Mouse (Mus musculus) urinary bladder, postnatal 14 days (tissue): ENCODE results near the gene Lcn9.

Experiments
- DNase-seq: peaks from one replicate; pipeline ENCODE4 v3.0.0; 2021; ENCODE audit warnings: low spot score

Lcn9 gene

GRCm38 (mm10) chr2:25847226-25847625 lies 24.3 kb downstream of the Lcn9 start, which contains the start of gene Sohlh1:
Gene Sohlh1, minus strand, starts transcription at chr2:25847248.
- no peak for DNase-seq

GRCm38 (mm10) chr2:25850330-25850729 lies 27.4 kb downstream of the Lcn9 start:
- peak; percentile 49 for DNase-seq

GRCm38 (mm10) chr2:25852626-25853025 lies 29.7 kb downstream of the Lcn9 start:
- DNase-seq, result peak; percentile 63

DNA sequence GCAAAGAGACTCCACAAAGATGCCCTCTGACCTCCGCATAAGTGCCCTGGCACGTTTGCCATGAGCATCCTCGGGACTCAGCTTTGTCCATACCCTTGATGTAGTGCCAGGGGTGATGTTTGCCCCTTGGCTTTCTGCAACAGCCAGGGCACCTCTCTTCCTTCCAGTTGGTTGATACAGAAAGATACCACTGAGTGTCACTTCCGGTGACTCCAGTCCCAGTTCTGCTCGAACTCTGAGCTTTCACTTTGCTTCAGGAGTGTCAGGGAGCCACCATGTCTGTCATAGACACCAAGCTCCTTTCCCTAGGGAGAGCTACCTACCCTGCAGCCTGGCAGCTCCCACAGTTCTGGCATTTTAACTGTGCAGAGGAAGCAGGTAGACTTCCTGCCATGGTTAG lies 31.0 kb downstream of the Lcn9 start:
- DNase-seq, result no peak

GRCm38 (mm10) chr2:25859891-25860290 lies 36.9 kb downstream of the Lcn9 start:
- no peak for DNase-seq

DNA sequence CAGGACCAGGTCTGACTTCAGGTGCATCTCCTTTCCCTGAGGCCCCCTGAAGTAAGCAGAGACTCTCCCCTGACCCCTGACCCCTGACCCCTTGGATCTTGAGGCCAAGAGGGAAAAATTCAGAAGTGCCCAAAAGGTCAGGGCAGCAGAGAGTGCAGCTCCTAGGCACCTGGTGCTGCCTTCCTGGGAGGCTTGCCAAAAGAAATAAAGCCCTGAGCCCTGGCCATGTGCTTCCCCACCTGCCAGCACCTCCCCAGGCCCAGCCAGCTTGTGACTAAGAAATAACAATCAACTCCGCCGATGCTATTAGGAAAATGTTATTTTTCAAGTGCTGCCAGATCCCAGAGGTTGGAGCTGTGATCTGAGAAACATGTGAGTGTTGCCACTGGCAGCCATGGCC lies 39.1 kb downstream of the Lcn9 start:
- no peak for DNase-seq

DNA sequence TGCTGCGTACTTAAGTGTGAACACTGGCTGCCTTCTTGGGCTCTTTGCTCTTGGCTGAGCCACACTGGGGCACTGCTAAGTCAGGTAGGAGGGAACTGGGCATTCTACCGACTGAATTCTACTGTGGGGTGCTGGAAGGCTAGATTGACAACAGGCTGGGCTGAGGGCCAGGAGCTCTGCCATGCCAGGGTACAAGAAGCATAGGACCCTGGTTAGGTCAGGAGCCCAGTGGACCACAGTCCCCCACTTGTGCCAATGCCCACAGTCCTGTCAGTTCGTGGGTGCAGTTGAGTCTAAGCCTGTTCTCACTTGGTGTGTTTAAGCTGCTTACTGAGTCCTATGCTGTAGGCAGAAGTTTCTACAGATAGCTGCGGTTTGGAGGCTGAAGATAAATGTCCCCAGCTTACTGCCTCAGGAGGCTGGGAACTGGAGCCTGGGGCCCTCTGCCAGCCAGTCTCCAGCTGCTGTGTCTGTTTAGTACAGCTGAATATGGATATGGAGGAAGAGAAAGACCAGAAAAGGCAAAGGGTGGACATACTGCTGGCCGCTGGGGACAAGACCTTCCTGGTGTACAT lies 39.8 kb downstream of the Lcn9 start:
- no peak for DNase-seq

GRCm38 (mm10) chr2:25863337-25864131 lies 40.6 kb downstream of the Lcn9 start, which contains the start of gene Kcnt1:
Gene Kcnt1, plus strand, starts transcription at chr2:25863734.
- DNase-seq, result peak; percentile 39

DNA sequence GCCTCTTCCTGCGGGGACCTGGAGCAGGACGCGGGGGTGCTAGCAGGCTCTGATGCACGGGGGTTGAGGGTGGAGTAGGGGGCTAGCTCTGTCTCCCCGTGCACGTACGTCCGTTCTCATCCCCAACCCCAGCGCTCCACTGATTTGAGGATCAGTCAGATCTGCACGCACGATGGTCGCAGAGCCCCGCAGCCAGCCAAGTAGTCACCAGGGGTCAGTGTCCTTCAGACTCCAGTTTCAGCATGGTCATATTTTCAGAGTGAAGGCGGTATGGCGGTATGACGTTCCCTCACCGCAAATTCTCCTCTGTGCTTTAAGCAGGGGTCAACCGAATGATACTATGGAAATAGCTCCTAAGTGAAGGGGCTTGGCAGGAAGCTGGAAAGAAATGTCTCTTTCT lies 41.3 kb downstream of the Lcn9 start:
- no peak for DNase-seq

DNA sequence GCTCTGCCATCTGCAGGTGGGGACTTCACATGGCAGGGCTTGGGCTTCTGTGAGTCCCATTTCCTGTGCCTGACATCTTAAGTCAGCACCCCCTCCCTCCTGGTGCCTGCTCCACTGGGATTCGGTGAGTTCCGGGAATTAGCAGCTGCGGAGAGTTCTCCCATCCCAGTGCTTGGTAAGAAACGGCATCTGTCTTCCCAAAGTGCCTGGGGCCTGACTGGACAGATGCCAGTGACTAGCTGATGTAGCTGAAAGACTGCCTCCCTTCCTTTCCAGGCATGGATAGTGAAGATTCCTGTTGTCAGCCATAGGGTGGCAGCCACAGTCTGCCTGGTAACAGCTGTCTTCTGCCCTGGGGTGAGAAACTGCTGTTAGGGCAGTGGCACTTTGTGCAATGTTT lies 42.5 kb downstream of the Lcn9 start:
- DNase-seq, result no peak

- DNase-seq, result no peak
Measured at GRCm38 (mm10) chr2:25866656-25867055, 43.7 kb downstream of the Lcn9 start.
